Mouse (Mus musculus): ENCODE data around the gene 2210408I21Rik.
A peak's percentile ranks its signal among the peaks of the same experiment; 100 is the strongest.
"Not testable (repeated sequence)": the region's sequence is repeated elsewhere in the genome, so short reads cannot be mapped to it uniquely, and the experiment has no call there.

2210408I21Rik gene

GRCm38 (mm10) chr13:77134931-77135620 lies at the start of gene 2210408I21Rik, which contains the start of gene Slf1:
Gene 2210408I21Rik (plus strand): TSS chr13:77135540.
Gene Slf1 (minus strand): TSS chr13:77135473.
- DNase-seq: peak; percentile 71 to 79

- not testable (repeated sequence) for DNase-seq
These were observed 42.5 kb upstream of the 2210408I21Rik start for GRCm38 (mm10) chr13:77092876-77093275.

- DNase-seq: no peak
These were observed 27.6 kb upstream of the 2210408I21Rik start for GRCm38 (mm10) chr13:77107734-77108133.

GRCm38 (mm10) chr13:77118695-77119094 lies 16.6 kb upstream of the 2210408I21Rik start:
- DNase-seq: no peak

- DNase-seq: no peak
These were observed 10.2 kb upstream of the 2210408I21Rik start for GRCm38 (mm10) chr13:77125159-77125558.

GRCm38 (mm10) chr13:77128240-77128639 lies 7.1 kb upstream of the 2210408I21Rik start:
- no peak for DNase-seq

GRCm38 (mm10) chr13:77131132-77131531 lies 4.2 kb upstream of the 2210408I21Rik start:
- DNase-seq: no peak

GRCm38 (mm10) chr13:77135621-77135981 lies 261 bp downstream of the 2210408I21Rik start:
- no peak for DNase-seq

- DNase-seq: no peak
These were observed 5.5 kb downstream of the 2210408I21Rik start for GRCm38 (mm10) chr13:77140890-77141289.

- DNase-seq: no peak
These were observed 42.6 kb downstream of the 2210408I21Rik start for GRCm38 (mm10) chr13:77177931-77178330.

- DNase-seq: no peak
These were observed 55.3 kb downstream of the 2210408I21Rik start for GRCm38 (mm10) chr13:77190606-77191005.

GRCm38 (mm10) chr13:77192201-77192600 lies 56.9 kb downstream of the 2210408I21Rik start:
- DNase-seq: no peak

GRCm38 (mm10) chr13:77208764-77209418 lies 73.6 kb downstream of the 2210408I21Rik start:
- DNase-seq: no peak

GRCm38 (mm10) chr13:77213196-77213595 lies 77.9 kb downstream of the 2210408I21Rik start:
- DNase-seq: no peak

- DNase-seq: no peak
These were observed 80.1 kb downstream of the 2210408I21Rik start for GRCm38 (mm10) chr13:77215460-77215859.

GRCm38 (mm10) chr13:77217672-77218280 lies 82.4 kb downstream of the 2210408I21Rik start:
- DNase-seq: no peak

GRCm38 (mm10) chr13:77221072-77221471 lies 85.7 kb downstream of the 2210408I21Rik start:
- DNase-seq: no peak

GRCm38 (mm10) chr13:77256541-77256940 lies 121.2 kb downstream of the 2210408I21Rik start:
- DNase-seq: no peak

GRCm38 (mm10) chr13:77262715-77263338 lies 127.5 kb downstream of the 2210408I21Rik start:
- no peak for DNase-seq

GRCm38 (mm10) chr13:77263400-77264179 lies 128.2 kb downstream of the 2210408I21Rik start:
- no peak for DNase-seq

- DNase-seq: no peak
These were observed 129.1 kb downstream of the 2210408I21Rik start for GRCm38 (mm10) chr13:77264481-77264880.

GRCm38 (mm10) chr13:77275172-77275747 lies 139.9 kb downstream of the 2210408I21Rik start:
- DNase-seq: no peak
